Mouse (Mus musculus) kidney, postnatal 10 days (tissue): Measurements from ENCODE around the gene Prkce.
A peak's percentile ranks its signal among the peaks of the same experiment; 100 is the strongest.

Experiments
- DNase-seq: peaks from one replicate; pipeline ENCODE4 v3.0.0; 2021; ENCODE audit warnings: mixed read lengths

Prkce gene

DNA sequence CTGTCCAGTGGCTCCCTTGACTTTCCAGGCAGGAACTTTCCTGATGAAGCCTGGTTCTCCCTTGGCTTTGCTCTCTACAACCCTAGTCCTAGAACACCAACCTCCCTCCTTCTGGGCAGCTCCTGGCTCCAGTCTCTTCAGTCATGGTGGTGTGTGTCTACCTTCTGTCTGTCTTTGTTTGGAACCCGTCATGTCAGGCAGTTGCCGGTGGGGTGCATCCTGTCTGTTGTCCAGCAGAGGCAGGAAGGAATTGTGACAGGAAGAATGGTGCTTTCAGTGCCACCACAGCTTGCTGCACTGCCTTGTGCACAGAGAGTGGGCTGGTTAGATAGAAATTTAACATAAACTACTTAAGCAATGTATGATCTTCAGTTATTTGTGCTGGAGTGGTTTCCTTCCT is 16.2 kb downstream of the Prkce start:
- no peak for DNase-seq

DNA sequence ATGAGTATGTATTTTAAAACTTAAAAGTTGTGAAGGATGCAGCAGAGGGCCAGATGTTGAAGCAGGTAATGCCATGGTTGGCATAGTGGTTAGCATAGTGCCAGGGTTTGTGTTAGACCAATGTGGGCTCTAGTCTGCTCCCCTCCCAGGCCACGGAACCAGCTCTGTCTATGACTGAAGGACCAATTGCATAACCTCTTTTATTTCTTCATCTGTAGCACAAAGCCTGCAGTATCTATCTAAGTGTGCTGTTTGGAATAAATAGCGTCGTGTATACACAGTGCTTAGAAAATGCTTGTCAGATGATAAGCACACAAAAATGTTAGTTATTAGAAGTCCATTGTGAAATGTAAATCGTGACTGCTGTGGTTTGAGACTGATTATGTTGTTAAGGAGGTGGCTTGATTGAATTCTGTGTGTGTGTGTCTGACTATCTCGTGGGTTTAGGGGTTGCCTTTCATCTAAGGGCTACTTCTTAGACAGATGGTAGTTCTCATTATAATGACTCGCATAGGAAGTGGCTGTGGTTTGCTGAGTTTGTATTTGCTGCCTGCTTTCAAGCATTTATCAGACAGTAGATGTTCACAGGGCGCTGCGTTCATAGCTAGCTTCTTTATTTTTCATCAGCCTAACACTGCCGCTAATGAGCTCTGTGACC is 17.1 kb downstream of the Prkce start:
- no peak for DNase-seq

DNA sequence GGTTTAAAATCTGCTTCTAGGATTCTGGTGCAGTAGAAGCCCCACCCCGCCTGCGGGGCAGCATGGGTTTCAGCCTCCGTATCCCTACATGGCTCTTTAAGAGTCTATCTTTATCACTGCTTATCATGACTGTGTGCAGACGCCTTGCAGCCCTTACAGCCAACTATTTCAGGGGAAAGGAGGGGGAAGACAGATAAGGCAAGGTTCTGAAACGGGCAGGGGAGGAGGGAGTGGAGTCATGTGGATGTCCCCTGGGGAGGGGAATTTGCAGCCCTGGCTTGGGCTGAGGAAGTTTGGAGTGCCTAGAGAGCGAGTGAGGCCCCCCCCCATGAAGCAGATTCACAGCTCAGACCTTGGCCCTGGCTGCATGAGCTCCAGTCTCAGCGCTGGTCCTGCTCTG is 18.0 kb downstream of the Prkce start:
- peak; percentile 46 for DNase-seq

DNA sequence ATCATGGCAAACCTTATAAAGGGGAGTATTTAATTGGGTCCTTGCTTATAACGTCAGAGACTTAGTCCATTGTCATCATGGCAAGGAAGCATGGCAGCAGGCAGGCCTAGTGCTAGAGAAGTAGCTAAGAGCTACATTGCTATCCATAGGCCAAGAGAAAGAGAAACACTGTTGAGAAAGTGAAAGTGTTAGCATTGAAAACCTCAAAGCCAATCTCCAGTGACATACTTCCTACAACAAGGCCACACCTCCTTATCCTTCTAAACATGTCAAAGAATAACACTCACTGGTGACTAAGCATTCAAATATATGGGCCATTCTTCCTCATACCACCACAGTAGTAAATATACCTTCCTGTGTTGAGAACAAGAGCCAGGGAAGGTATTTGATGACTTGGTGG is 20.2 kb downstream of the Prkce start:
- DNase-seq = no peak

DNA sequence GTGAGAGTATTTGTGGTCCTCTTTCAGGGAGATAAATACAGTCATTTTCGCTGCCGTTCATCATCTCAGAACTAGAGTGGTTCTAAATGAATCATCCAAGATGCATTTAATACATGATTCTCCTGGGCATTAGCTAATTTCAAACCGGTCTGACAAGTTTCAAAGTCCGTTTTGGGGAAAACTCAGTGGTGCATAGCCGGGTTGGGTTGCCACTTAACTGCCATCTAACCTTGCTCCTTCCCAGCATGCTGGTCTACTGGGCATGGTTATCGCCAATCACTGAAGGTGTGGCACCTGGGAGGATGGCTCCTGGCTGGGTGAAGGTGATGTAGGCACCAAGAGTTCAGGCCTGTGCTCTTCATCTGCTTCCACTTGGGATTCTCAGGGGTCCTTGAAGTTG is 26.4 kb downstream of the Prkce start:
- peak; percentile 52 for DNase-seq

DNA sequence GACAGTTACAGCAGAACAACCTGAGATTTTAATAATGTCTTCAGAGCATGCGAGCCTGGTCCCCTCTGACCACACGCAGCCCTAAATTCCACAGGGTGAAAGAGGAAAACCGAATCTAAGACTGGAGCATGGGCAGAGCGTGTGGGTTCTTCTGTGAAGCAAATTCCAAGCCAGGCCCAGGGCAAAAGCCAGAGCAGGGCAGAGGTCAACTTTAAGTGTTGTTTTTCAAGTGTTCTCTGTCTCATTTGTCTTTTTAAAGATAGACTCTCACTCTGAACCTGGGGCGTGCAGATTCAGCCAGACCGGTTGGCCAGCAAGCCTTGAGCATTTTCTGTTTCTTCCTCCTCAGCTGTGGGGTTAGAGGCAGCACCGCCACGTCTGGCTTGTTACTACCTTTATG is 27.3 kb downstream of the Prkce start:
- no peak for DNase-seq

DNA sequence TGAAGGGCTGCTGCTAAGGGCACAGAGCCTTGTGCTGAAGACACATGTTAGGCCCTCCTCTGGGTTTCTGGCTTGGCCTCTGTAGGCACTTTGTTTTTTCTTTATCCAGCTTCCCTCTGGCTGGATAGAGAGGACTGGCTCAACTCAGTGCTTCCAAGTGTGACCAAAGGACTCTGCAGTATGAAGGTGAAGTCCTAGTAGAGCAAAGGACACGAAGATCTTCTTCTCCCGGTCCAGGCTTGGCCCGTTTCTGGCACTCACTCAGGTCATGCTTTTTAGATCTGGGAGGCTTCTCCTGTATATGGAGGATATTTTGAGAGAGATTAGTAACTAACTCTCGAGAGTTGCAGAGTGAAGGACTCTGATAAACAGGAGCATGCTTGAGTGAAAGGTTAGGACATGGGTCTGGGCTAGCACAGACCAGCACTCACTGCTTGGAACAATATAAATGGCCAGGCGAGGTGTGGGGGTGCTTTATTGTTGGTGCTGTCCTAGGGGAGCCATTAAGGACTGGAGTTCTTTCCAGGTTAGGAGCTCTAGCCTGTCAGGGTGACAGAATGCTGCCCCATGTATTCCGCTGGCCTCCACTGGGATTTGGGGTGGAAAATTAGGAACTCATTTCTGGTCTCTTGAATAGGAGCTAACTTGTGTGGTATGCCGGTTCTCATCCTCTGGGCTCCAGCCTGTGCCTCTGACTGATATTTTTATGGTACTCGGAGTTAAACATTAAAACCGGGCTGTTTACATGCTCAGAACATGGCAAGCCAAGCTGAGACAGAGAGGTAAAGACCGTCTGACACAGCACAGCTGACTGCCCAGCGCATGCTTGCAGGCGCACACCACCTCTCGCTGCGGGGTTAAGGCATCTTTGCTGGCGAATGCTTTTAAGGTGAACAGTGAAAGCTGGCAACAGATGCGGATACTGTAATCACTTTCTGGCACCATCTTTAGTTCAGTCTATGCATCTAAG is 31.2 kb downstream of the Prkce start:
- peak; percentile 48 for DNase-seq

DNA sequence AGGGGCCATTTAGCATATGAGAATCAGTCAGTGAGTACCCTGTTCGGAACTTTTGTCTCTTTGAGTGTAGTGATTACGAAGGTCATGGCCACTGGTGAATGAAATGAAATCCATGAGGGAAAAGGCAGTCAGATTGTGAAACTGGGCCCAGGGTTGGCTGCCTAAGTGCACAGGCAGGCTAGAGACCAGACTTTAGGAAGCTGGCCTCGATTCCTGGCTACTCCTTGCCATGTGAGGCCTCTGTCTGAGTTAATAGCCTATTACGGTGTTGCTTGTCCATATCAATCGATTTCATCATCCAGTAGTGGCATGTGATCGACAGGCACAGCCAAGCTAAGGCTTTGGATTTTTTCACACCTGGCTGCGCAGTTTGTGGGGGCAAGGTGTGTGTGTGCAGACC is 34.4 kb downstream of the Prkce start:
- DNase-seq = no peak

DNA sequence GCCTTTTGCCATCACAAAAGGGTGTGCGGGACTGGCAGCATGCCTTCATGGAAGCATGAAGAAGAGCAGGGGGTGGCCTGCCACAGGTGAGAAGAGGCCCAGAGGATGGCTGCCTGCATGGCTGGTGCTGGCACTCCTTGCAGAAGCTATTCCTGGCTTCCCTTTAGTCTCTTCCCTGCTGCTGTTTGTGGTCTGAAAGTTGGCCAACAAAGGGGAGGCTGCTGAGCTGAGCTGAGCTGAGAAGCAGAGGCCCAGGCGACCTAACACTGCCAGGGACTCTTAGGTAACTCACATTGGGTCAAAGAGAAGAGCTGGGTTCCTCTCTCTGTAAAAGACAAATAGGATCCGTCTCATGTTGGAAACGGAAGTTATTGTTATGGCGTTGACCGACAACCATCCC is 35.4 kb downstream of the Prkce start:
- DNase-seq = no peak

DNA sequence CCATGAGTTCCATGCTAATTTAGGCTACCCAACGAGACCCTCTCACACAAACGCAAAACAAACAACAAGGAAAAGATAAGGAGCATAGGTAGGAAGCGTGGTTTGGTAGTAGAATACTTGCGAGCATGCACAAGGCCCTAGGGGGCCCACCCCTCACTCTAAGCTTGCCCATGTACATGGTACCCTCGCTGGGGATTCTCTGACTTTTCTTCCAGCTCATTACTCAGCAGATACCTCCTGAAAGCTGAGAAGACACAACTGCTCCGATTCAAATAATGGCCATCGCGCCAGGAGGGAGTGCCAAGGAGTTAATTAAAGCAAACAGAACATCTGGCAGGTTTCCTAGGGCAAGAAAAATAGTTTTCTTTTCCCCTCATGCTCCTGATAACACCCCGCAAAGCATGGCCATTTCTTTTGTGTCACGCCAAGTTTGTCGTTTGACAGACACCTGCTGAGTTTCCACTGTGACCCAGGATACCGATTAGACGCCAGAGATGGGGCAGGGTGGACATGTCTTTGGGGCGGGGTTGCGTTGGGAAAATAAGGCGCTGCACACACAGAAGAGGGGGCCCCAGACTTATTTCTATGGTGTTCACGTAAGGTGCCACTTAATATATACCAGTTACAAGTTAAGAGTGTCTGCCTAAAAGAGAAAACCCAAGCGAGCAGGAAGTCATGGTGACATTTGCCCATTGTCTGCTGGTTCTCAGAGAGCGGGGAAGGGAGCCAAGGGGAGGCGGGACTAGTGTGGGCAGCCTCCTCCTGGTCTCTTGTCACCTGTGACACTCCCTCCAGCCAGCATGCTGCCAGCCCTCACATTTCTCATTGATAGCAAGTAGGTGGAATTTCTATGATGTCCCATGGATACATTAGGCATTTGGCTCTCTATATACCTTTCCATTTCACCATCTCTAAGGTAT is 36.2 kb downstream of the Prkce start:
- DNase-seq = peak; percentile 53

DNA sequence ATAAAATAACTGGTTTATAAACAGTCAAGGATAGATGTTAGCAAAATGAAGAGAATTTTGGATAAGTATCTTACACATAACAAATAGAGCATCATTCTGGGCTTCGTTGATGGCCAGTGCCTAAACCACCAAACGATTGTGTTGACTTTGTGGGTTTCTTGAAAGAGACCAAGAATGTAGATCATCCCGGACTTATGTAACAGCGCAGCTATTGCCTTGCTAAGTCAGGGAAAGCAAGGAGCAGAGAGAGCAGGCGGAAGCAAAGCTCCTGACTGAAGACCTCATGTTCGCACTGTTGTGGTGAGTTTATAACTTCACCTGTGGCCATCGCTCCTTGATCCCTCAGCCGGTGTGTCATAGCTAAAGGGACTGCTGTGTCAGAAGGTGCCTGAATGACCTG is 38.7 kb downstream of the Prkce start:
- DNase-seq = no peak

DNA sequence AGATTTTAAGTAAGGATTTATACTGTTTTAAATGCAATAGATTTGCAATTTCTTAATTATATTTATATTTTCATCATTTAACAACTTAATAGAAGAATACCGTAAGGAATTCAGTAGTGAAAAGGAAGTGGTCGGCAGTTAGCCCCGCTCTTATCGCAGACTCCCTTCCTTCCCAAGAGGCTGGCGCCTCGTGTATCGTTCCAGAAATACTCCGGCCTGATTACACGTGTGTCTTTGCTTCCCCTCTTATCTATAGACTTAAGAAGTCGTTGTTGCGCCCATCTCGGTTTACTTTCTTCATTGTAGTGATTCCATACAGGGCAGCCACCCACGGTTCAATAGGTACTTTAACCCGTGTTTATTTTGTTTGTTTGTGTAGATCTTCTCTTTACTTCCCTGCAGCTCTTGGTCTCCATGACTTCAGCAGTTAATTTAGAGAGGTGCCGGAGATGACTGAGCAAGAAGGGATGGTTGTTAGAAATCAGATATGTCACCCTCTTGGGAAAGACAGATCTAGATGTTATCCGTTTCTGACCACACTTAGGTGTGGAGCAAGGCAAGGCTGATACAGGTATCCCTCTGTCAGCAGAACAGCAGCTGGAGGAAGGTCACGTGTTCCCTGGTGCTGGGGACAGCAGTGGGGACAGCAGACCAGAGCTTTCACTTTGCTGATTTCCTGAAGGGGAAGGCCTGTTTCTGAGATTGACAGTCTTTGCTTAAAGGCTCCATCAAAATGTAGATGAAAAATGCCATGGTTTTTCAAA is 40.7 kb downstream of the Prkce start:
- DNase-seq = no peak

DNA sequence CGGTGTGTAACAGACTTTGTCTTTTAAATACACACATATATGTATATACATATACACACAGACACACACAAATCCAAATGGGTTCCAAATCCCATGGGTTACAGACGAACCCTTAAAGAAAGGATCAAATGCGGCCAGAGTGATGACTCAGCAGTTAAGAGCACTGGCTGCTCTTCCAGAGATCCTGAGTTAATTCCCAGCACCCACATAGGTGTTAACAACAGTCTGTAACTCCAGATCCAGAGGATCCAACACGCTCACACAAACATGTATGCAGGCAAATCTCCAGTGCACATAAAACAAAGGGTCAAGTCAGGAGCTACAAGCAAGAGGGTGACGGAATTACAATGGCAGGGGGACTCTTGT is 41.2 kb downstream of the Prkce start:
- DNase-seq = no peak

DNA sequence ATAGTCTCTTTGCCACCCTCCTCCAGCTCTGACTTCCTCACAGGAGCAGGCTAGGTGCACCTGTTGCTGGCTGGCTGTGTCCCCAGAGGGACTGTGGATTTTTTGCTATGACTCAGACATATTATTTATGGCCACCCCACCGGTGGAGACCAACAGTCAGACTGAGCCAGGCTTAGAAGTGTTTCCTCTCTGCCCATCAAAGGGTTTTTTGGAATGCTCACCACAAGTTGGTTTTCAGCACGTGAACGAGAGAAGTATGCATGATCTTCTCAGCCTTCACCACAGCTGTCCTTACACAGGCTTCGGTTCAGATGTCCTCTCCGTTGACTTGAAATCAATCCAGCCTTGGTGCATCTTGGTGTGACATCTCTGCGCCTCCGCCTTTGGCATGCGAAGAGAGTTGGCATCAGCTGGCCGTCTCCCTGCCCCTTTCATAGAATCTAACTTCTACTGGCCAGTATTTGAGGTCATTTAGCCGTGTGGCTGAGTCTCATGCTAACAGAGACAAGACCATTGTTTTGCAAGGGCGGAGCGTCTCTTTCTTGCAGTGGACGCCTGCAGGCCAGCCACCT is 42.2 kb downstream of the Prkce start:
- no peak for DNase-seq

DNA sequence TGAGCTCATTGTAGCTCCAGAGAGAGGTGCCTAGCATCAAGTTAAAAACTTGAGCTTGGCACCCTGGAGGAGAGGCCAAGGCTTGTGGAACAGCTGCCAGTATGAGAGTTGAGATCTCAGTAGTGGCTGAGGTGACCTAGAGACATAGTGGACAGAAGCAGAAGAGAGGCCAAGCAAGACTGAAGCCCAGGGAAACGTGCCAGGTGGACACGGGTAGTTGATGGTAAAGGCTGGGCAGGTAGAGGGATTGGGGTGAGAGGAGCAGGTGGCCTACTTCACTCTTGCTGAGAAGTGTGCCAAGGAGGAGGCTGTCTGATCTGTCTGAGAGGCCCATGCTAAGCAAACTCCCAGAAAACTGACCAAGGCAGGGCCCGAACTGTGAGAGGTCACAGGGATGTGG is 44.6 kb downstream of the Prkce start:
- no peak for DNase-seq

DNA sequence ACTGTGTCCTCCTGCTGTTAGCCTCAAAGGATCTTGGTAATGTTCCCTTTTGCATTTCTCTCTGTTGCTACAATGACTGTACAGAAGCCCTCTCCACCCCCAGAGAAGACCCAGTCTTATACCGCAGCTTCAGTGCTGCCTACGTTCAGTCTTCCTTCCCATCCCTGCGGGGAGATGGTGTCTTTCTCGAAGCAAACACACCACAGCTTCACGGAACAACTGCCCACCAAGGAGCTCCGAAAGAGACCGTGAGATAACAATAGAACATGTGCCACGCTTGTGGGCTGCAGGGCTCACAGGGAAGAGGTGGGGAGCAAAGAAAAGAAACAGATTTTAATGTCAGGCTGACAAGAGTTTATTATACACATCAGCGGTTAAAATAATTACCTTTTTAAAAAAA is 46.7 kb downstream of the Prkce start:
- no peak for DNase-seq

DNA sequence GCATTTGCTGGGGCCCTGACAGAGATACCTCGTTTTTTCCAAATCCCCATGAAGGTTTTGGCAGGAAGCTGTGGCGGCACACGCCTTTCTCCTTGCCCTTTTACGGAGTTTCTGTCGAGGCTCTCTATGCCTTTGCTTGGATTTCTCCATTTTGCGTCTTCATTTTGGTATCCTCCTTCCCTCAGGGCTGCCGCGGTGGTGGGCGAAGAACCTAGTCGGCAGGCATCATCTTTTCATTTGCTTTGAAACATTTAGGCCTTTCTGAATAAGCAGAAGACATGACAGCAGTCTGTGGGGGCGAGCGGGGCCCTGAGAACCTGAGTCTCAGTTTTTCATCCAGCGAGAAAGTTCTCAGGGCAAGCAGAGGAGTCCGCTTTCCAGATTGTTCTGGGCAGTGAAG is 47.2 kb downstream of the Prkce start:
- DNase-seq = no peak

DNA sequence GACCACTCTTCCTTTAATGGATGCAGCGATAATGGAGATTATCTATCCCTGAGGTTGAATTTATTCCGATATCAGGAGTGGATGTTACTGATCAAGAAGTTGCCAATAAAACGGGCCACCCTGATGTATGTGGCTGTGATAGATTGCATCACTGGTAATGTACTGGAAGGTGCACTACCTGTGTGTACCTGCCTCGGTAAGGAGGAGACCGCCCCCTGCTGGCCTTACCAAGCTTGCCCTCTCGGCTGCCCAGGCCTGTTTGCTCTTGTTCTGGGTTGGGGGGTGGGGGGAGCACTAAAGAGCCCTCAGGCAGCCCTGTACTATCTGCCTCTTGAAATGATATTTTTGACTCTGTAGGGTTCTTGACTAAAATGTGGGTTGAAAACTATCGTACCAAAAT is 48.2 kb downstream of the Prkce start:
- DNase-seq = peak; percentile 81

DNA sequence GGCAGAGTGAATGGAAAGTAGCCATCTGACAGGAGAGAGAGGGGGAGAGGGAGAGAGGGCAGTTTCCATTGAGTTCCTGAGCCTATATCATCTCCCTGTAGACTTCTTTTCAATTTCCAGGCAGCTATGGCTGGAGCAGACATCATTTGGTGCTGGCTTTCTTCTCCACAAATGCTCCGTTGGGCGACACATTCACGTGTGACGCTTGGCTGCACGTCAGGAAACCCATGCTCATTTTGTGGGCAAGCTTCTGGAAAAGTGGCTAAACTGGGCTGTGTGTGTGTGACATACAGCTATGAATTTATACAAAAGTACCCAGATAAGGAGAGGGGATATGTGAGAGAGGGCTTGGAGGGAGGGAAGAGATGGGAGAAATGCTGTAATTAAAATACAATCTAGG is 49.9 kb downstream of the Prkce start:
- DNase-seq = no peak

DNA sequence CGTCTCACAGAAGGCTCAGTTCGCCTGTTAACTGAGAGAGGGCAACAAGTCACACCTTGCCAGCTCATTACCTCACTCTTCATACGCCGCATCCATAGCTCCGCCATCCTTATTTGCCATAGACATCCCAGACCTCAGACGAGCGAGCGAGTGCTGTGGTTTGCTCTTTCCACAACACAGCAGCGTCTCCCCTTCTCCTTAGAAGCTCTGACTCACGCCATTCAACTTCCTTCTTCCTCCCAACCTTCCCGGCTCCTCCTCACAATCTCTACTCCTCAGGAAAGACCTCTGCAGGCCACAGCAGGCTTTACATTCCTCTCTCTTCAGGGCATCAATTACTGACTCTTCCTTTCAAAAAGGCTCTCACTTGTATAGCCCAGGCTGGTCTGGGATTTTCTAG is 51.0 kb downstream of the Prkce start:
- DNase-seq = no peak

DNA sequence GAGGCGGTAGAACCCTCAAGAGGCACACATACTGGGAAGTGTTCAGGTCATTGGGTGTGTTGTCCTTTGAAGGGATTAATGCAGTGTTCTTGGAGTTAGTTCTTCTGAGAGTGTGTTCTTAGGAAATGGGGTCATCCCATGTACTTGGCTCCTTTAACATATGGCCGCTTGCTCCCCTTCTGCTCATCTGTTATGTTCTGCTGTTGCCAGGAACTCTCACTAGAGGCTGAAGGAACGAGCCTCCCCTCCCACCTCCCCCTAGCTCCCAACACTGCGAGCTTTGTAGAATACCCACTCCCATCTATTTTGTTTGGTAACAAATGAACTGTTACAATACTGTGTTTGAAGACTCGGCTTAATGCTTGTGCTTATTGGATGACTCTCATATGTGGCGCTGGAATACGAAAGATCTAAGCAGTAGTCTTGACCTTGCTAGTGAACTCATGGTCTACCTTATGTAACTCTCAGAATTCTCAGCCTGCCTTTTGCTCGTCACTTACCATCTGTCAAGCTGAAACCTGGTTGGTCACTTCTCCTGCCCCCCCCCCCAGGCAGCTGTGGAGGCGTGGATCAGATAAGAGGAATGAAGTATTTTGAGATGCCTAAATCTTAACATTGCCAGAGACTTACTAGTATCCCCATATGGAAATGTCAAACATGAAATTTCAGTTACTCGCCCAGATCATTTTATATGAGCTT is 58.1 kb downstream of the Prkce start:
- no peak for DNase-seq

DNA sequence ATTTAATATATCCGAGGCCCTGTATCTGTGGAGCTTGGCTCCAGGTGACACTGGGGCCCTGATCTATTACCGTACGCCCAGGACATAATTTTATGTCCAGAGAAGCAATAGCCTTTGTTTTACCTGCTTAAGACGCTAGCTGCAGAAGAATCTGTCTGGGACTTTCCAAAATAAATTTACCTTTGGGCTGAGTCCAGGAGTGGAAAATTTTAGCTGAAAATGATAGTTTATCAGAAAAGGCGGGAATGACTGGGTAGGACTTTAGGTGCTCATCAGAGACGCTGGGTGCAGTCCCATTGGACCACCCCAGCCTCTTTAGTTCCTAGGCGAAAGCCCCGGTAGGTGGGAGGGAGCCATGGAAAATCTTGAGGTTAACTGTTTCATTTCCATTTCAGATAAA is 58.6 kb downstream of the Prkce start:
- DNase-seq = no peak
